Mouse (Mus musculus) B cell, adult 67 days (primary cell): Measurements from ENCODE around the gene Opn5. TPM values are rescaled to one million over a fixed set of nuclear protein-coding genes. Genes with fewer than 3 reads are reported as not detected.

ENCODE experiments used
- total RNA-seq, 2 experiments: library from RNA; stranded (reverse); gene quantifications; 4 replicates each; pipeline ENCODE4 v1.2.4; 2023

The Opn5 gene
- not detected for total RNA-seq

DNA sequence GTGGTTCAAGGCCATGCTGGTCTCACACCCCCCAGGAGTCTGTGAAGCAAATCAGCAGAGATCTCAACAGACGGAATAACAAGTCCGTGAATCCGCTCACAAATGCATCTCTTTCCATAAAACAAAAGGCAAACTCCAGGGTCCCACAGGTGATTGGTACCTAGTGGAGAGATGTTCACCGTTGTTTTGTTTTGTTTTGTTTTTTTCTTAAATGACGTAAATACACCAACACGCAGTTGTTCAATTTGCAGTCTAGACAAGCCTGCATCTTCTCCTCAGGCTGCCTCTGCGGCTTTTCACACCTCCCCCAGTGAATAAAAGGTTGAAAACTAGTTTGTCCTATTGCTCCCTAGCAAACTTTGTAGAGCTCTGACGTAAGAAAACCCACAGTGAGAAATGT, at the start of gene Opn5:
Opn5 (minus strand) TSS at position 101 of the 400 bp plus-strand sequence.

Other genes with a start within 250 kb of the Opn5 start
- gene Adgrf4, start 80.9 kb upstream of the Opn5 start, total RNA-seq, result not detected
- gene Adgrf2, start 130.8 kb upstream of the Opn5 start, total RNA-seq, result under 1 TPM in 1 of 2 experiments, not detected in 1; 0.20 TPM